Mouse (Mus musculus) embryonic facial prominence, embryonic 12.5 days (tissue): ENCODE results near the gene Rgl2. TPM values are rescaled to one million over a fixed set of nuclear protein-coding genes. Genes with fewer than 3 reads are reported as not detected.
A peak's percentile ranks its signal among the peaks of the same experiment; 100 is the strongest.

Experiments used
- ATAC-seq: fragments of 200-750 bp; cut with Nextera tagmentation; 2 replicates; pipeline ENCODE4 v1.8.0; 2017; ENCODE audit not compliant: insufficient number of reproducible peaks, insufficient read depth, low FRiP score, low TSS enrichment
- H3K27ac ChIP-seq: fragments of 300-500 bp; sonication (generic); 2 replicates; pipeline ENCODE4 v1.5.1; 2016; ENCODE audit warnings: mild to moderate bottlenecking
- H3K27me3 ChIP-seq: fragments of 300-500 bp; sonication (generic); 2 replicates; pipeline ENCODE4 v1.6.1; 2016; ENCODE audit warnings: mild to moderate bottlenecking, moderate library complexity
- H3K36me3 ChIP-seq: fragments of 300-500 bp; sonication (generic); 2 replicates; pipeline ENCODE4 v1.6.1; 2016; ENCODE audit warnings: mild to moderate bottlenecking
- H3K4me1 ChIP-seq: fragments of 300-500 bp; sonication (generic); 2 replicates; pipeline ENCODE4 v1.6.1; 2016
- H3K4me2 ChIP-seq: fragments of 300-500 bp; sonication (generic); replicated peaks from 2 replicates; pipeline ENCODE4 v1.6.1; 2016; ENCODE audit warnings: mild to moderate bottlenecking, moderate library complexity
- H3K4me3 ChIP-seq: fragments of 300-500 bp; sonication (generic); 2 replicates; pipeline ENCODE4 v1.5.1; 2016; ENCODE audit warnings: mild to moderate bottlenecking
- H3K9ac ChIP-seq: fragments of 300-500 bp; sonication (generic); 2 replicates; pipeline ENCODE4 v1.6.1; 2016; ENCODE audit warnings: mild to moderate bottlenecking, moderate library complexity
- H3K9me3 ChIP-seq: fragments of 300-500 bp; sonication (generic); 2 replicates; pipeline ENCODE4 v1.6.1; 2016; ENCODE audit warnings: mild to moderate bottlenecking, moderate library complexity
- WGBS: fragments of 180-500 bp; shearing (Covaris S2); methylation state at CpG from one replicate; pipeline ENCODE4 v1.1.7; 2016; 5-methylcytosine and 5-hydroxymethylcytosine counted together
- polyA plus RNA-seq: library from polyadenylated mRNA; unstranded; fragments of >200 nt; fragmentation: Nextera tagmentation; extraction: Ambion mirVana; gene quantifications from 2 replicates; pipeline ENCODE4 v1.2.1, GENCODE M21; 2016

Rgl2 gene
- polyA plus RNA-seq, 1 experiment from 2014 or later, result 60.9 TPM

- H3K36me3 ChIP-seq, result peaks cover 31% of the 10 kb centered on the region
- 83% methylated on average over 18 of the region's 18 CpGs for WGBS
- H3K27me3 ChIP-seq, result 0 out of 2 replicates have a peak, but pooled peaks cover 2% of the 10 kb centered on the region
- peaks cover 35% of the 10 kb centered on the region for H3K4me1 ChIP-seq
- H3K9me3 ChIP-seq, result no peaks in the 10 kb centered on the region
- H3K9ac ChIP-seq, result no peak overlapping the region
- H3K4me3 ChIP-seq, result peak overlapping the region; percentile 51; the same call in 1 of the 2 replicates
- H3K4me2 ChIP-seq, result no peak overlapping the region
- H3K27ac ChIP-seq, result no peak overlapping the region
- ATAC-seq, result no peak
Observed at GRCm38 (mm10) chr17:33917656-33918292, 11.6 kb upstream of the Rgl2 start.

GRCm38 (mm10) chr17:33918293-33919203 lies 10.8 kb upstream of the Rgl2 start:
- Histone ChIP-seq H3K4me1 (peaks cover 35% of the 10 kb centered on the region), H3K27me3 (0 out of 2 replicates have a peak, but pooled peaks cover 2% of the 10 kb centered on the region), H3K27ac (no peak overlapping the region), H3K9me3 (no peaks in the 10 kb centered on the region), H3K4me3 (peak overlapping the region; percentile 57; the same call in 1 of the 2 replicates), H3K9ac (no peak overlapping the region), H3K4me2 (peak overlapping the region; percentile 98), H3K36me3 (peaks cover 24% of the 10 kb centered on the region)
- WGBS, result 61% methylated on average over 37 of the region's 37 CpGs
- ATAC-seq, result no peak

DNA sequence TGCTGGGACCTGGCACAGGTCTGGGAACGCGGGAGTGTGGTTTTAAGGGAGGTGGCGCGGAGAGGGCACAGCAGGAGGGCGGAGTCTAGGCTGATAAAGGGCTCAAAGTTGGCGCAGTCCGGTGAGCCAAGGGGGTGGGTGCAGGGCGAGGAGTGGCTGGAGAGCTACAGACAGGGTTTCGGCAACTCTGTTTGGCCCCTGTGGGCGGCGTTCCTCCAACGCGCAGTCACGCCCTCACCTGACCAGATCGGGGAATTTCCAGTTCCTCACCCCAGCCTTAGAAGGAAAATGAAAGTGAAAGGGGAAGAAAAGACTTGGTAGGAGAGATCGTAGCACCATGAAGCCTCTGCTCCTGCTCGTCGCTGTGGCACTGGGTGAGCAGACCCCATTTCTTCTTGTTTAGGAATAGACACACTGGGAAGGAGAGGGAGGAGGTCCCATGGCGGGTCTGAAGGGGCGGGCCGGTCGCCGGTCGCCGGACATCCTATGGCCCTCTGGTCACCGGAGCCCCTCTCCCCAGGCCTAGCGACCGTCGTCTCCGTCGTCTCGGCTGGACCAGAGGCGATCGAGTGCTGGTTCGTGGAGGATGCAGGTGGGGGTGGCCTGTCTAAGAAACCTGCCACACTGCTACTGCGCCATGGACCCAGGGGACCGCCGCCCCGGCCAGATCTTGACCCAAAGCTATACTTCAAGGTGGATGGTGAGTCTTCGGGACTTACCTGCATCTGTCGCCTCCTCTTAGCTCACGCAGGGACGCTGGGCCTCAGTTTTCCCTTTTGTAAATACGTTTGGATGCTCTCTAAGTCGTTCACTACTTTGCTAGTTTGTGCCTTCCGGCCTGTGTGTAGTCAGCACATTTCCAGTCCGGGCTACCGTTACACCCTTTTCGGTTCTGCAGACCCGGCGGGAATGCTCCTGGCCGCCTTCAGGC lies 9.7 kb upstream of the Rgl2 start:
- Histone ChIP-seq H3K4me1 (peaks cover 30% of the 10 kb centered on the region), H3K27me3 (0 out of 2 replicates have a peak, but pooled peaks cover 2% of the 10 kb centered on the region), H3K4me3 (peak overlapping the region; percentile 57), H3K27ac (peak overlapping the region; percentile 78), H3K9me3 (no peaks in the 10 kb centered on the region), H3K36me3 (peaks cover 14% of the 10 kb centered on the region; the same call in 1 of the 2 replicates), H3K4me2 (peak overlapping the region; percentile 98), H3K9ac (peak overlapping the region; percentile 79)
- no peak for ATAC-seq
- under 1% methylated on average over 52 of the region's 52 CpGs for WGBS

DNA sequence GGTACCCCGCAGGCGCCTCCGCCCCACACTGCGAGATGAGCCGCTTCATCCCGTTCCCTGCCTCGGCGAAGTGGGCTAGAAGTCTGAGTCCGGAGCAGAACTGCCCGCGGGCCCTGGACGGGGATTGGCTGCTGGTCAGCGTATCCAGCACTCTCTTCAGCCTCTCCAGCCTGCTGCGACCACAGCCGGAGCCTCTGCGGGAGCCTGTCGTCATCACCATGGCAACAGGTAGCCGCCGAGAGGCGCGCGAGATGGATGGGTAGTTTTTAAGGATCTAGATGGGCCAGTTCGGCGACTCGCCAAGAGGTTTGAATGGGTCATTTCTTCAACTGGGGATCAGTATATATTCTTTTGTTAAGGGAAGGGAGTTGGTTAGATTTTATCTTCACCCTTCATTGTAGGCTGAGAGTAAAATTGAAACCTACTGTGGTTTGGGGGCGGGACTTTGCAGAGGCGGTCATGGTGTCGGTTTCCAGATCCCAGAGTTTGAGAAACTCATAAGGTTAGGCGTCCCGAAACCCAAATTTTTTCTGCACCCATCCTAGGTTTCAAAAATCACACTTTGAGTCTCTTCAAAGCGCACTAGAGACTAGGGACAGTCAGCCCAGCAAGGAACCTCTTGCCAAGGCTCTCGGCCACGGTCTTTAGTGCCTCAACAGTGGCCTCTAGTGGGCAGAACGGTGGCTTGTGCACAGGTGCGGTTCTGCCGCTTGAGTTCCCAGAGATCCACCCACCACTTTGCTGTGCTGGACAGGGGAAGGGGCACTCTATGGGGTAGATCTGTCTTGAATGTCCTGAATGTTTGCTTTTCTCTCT lies 8.9 kb upstream of the Rgl2 start:
- Histone ChIP-seq H3K27me3 (0 out of 2 replicates have a peak, but pooled peaks cover 2% of the 10 kb centered on the region), H3K4me3 (peak overlapping the region; percentile 57), H3K27ac (peak overlapping the region; percentile 78), H3K9ac (peak overlapping the region; percentile 79), H3K36me3 (peaks cover 8% of the 10 kb centered on the region; the same call in 1 of the 2 replicates), H3K4me1 (peaks cover 22% of the 10 kb centered on the region), H3K9me3 (no peaks in the 10 kb centered on the region), H3K4me2 (peak overlapping the region; percentile 98)
- no peak for ATAC-seq
- under 1% methylated on average over 36 of the region's 36 CpGs for WGBS

DNA sequence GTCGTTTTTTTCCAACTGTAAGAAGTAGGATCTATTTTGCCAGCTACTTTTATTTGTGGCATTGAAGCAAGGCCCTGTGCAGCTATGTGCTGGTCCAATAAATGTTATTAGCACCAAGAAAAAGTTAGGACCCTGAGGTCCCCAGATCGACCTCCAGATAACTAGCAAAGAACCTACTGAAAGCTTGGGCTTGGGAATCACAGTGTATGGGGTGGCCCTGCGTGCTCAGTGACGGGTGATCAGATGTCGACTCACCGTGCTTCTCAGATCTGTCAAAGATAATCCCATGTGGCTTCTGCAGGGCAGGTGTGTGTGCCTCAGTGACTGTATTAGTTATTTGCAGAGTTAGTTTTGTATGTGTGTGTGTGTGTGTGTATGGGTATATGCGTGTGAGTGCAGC lies 8.0 kb upstream of the Rgl2 start:
- Histone ChIP-seq H3K4me1 (peaks cover 22% of the 10 kb centered on the region), H3K36me3 (peaks cover 8% of the 10 kb centered on the region), H3K4me2 (no peak overlapping the region), H3K9ac (no peak overlapping the region), H3K4me3 (no peak overlapping the region), H3K9me3 (no peaks in the 10 kb centered on the region), H3K27ac (no peak overlapping the region), H3K27me3 (0 out of 2 replicates have a peak, but pooled peaks cover 2% of the 10 kb centered on the region)
- no peak for ATAC-seq
- 87% methylated on average over 7 of the region's 7 CpGs for WGBS

GRCm38 (mm10) chr17:33924577-33925283 lies 4.6 kb upstream of the Rgl2 start:
- H3K4me3 ChIP-seq, result no peak overlapping the region
- H3K27ac ChIP-seq, result no peak overlapping the region
- ATAC-seq, result no peak

GRCm38 (mm10) chr17:33925406-33926116 lies 3.8 kb upstream of the Rgl2 start:
- no peak overlapping the region for H3K4me3 ChIP-seq
- no peaks in the 10 kb centered on the region for H3K27me3 ChIP-seq
- no peak overlapping the region for H3K4me2 ChIP-seq
- peaks cover 3% of the 10 kb centered on the region; the same call in 1 of the 2 replicates for H3K36me3 ChIP-seq
- no peak for ATAC-seq
- 81% methylated on average over 21 of the region's 21 CpGs for WGBS
- H3K9ac ChIP-seq, result no peak overlapping the region
- peaks cover 4% of the 10 kb centered on the region; the same call in 1 of the 2 replicates for H3K4me1 ChIP-seq
- H3K27ac ChIP-seq, result no peak overlapping the region
- no peaks in the 10 kb centered on the region for H3K9me3 ChIP-seq

More at GRCm38 (mm10) chr17:33924577-33925283, 4.6 kb upstream of the Rgl2 start:
- Histone ChIP-seq H3K36me3 (peaks cover 3% of the 10 kb centered on the region; the same call in 1 of the 2 replicates), H3K9ac (no peak overlapping the region), H3K27me3 (no peaks in the 10 kb centered on the region), H3K4me1 (peaks cover 10% of the 10 kb centered on the region), H3K9me3 (no peaks in the 10 kb centered on the region), H3K4me2 (no peak overlapping the region)
- 83% methylated on average over 10 of the region's 10 CpGs for WGBS

- Histone ChIP-seq H3K4me3 (no peak overlapping the region), H3K27ac (no peak overlapping the region), H3K9ac (no peak overlapping the region; the same call in 1 of the 2 replicates), H3K4me2 (no peak overlapping the region), H3K9me3 (no peaks in the 10 kb centered on the region), H3K27me3 (no peaks in the 10 kb centered on the region), H3K4me1 (peaks cover 11% of the 10 kb centered on the region), H3K36me3 (peaks cover 3% of the 10 kb centered on the region; the same call in 1 of the 2 replicates)
- no peak for ATAC-seq
- WGBS, result 83% methylated on average over 17 of the region's 17 CpGs
Observed at GRCm38 (mm10) chr17:33926207-33926932, 3.0 kb upstream of the Rgl2 start.

DNA sequence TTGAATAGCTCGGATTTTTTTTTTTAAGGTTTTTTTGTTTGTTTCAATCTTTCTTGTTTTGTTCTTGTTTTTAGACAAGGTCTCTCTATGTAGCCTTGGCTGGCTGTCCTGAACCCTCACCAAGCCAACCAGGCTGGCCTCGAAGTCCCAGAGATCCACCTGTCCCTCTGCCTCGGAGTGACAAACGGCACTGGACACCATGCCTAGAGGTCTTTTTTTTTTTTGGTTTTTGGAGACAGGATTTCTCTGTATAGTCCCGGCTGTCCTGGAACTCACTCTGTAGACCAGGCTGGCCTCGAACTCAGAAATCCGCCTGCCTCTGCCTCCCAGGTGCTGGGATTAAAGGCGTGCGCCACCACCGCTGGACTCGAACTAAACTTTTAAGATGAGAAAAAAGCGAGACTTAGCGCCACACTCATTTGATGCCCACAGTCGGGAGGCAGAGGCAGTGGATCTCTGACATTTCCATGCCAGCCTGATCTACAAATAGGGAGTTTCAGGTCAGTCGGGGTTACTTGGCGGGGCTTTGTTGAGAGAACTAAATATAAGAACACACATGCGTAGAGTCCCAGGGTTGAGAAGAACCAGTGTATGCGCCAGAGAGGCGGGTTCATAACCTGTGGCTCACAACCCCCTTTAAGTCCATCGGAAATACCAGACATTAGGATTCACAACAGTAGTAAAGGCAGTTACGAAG lies 944 bp upstream of the Rgl2 start:
- peaks cover 16% of the 10 kb centered on the region for H3K36me3 ChIP-seq
- no peak overlapping the region for H3K27ac ChIP-seq
- no peak for ATAC-seq
- no peaks in the 10 kb centered on the region for H3K27me3 ChIP-seq
- H3K9me3 ChIP-seq, result no peaks in the 10 kb centered on the region
- WGBS, result 63% methylated on average over 21 of the region's 21 CpGs
- H3K4me3 ChIP-seq, result peak overlapping the region; percentile 88
- peak overlapping the region; percentile 99 for H3K4me2 ChIP-seq
- peaks cover 14% of the 10 kb centered on the region for H3K4me1 ChIP-seq
- H3K9ac ChIP-seq, result peak overlapping the region; percentile 89
